Mouse (Mus musculus): ENCODE data around the gene Mllt3. TPM values are rescaled to one million over a fixed set of nuclear protein-coding genes. Genes with fewer than 3 reads are reported as not detected.

Mllt3 gene
- polyA plus RNA-seq, 1 experiment from 2014 or later = 73.6 TPM

DNA sequence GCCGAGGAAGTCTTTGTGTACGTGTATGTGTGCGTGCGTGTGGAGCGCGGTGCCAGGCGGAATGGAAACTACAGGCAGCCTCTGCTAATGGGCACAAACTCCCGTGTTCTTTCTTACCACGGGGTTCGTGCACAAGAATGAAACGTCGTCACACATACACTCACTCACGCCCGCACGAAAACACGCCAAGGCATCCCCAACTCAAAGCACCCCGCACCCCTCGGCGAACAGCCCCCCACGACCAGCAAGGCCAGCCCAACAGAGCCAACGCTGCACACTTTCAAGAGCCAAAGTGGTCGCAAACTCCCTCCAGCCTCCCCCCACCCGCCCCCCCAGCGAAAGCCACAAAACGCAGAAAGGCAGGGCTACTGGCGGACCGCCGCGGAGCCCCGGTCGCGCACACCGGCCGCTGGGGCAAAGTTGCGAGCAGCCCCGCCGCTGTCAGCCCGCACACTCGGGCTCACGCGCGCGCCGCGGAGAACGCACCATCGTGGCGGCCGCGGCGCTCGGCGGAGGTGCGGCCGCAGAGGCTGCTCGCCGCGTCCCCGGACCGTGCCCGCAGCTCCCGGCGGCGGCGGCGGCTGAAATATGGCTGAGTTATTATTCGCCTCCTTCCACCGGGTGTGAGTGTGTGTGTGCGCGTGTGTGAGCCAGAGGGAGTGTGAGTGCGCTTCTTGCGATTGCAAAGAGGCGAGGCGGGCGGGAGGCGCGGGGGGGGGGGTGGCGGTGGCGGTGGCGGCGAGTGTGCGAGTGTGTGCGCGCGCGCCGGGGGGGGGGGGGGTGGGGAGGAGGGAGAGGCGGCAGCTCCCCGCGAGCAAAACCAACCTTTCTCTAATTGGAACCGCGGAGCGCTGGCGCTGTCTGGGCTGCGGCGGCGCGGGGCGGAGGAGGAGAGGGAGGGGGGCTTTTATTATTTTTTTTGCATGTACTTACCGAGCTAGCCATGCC is 739 bp downstream of the Mllt3 start:
- peak overlapping the region; percentile 64 for H3K4me2 ChIP-seq
- H3K27ac ChIP-seq (replicated peaks) = peak overlapping the region; percentile 98
- under 1% methylated on average over 73 of the region's 100 CpGs for WGBS
- H3K9me3 ChIP-seq = no peaks in the 10 kb centered on the region
- H3K27me3 ChIP-seq = peaks cover 11% of the 10 kb centered on the region
- H3K4me1 ChIP-seq (replicated peaks) = peaks cover 53% of the 10 kb centered on the region
- peak overlapping the region; percentile 92 for H3K9ac ChIP-seq
- H3K4me3 ChIP-seq = peak overlapping the region; percentile 66
- H3K36me3 ChIP-seq = peaks cover 5% of the 10 kb centered on the region; the same call in 1 of the 2 replicates
- peak; percentile 71 for ATAC-seq (ENCODE audit: low read depth)

DNA sequence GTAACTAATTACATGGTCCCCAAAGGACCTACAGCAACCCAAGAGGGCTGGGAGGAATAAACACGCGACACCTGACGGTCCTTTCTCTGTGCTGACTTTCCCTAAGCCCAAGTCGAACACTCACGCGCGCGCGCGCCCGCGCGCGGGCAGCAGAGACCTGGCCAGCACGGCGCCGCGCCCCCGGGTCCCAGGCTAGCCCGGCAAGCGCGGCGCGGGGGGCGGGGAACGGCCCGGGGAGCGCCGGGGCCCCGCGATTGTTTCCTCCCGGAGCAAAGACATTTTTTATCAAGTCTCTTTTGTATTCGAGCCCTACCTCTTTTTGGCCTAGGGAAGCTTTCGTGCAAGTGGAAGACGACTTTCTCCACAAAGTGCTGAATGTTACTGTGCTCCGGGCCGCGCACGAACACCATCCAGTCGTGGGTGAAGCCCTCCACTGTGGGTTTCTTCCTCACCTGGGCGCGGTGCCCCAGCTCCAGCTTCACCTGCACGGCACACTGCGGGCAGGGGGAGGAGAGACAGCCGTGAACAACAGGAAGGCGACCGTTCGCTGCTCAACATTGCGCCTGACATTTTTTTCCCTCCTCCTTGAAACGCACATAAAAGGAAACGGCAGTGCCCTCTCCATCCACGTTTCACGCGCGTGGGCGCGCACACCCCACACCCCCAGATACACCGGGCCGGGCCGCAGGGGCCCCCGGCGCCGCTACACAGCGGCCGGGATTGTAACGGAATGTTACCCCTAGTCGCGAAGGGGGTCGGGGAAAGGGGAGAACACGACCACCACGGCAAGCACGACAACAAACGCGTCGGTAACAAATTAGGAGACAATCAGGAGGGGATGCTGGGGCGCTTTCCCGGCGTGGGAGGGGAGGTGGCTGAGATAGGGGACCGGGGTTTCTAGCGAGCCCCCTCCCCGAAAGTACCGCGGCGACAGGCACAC is 1.7 kb downstream of the Mllt3 start:
- peak overlapping the region; percentile 98 for H3K27ac ChIP-seq (replicated peaks)
- H3K9ac ChIP-seq = peak overlapping the region; percentile 92
- H3K4me1 ChIP-seq (replicated peaks) = peaks cover 58% of the 10 kb centered on the region
- under 1% methylated on average over 83 of the region's 84 CpGs for WGBS
- peak overlapping the region; percentile 66 for H3K4me3 ChIP-seq
- peaks cover 11% of the 10 kb centered on the region for H3K27me3 ChIP-seq
- H3K36me3 ChIP-seq = peaks cover 10% of the 10 kb centered on the region
- H3K9me3 ChIP-seq = no peaks in the 10 kb centered on the region
- peak; percentile 15; the same call in 1 of the 2 replicates for ATAC-seq (ENCODE audit: low read depth)
- peak overlapping the region; percentile 64 for H3K4me2 ChIP-seq

DNA sequence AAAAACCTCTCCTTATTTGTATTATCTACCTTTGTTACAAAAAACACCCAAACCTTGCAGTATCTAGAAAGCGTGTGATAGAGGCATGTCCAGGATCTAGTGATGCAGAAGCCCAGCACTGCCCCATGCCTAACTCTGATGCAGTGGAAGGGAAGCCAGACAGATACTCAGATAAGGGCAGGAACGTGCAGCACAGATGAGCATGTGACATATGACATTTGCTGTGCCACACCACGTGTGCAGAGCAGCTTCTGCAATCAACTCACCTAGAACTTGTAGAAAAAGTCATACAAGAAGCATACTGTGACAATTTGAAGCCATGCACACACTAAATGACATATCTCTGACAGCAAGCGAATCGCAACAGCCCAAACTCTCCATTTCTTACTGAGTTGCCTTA is 9.6 kb downstream of the Mllt3 start:
- no peak overlapping the region for H3K27ac ChIP-seq (replicated peaks)
- H3K4me2 ChIP-seq = no peak overlapping the region
- H3K9ac ChIP-seq = no peak overlapping the region
- no peak for ATAC-seq (ENCODE audit: low read depth)
- peaks cover 31% of the 10 kb centered on the region for H3K4me1 ChIP-seq (replicated peaks)
- WGBS = 82% methylated on average over 5 of the region's 5 CpGs
- H3K9me3 ChIP-seq = no peaks in the 10 kb centered on the region
- peaks cover 23% of the 10 kb centered on the region for H3K36me3 ChIP-seq
- H3K27me3 ChIP-seq = no peaks in the 10 kb centered on the region
- H3K4me3 ChIP-seq = no peak overlapping the region

DNA sequence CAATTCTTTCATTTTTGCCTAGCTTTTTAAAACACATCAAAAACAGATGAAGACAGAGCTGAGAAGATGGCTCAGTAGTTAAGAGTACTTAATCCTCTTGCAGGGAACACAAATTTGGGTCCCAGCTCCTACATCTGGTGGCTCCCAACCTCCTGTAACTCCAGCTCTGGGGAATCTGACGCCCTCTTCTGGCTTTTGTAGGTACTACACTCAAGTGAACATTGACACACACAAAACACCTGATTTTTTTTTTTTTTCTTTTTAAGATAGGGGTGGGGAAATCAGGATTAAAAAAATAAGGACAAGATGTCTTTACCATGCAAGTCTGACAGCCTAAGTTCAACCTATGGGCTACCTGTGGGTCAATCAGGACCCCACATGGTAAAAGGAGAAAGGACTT is 10.5 kb downstream of the Mllt3 start:
- 14% methylated on average over 1 of the region's 1 CpGs for WGBS

DNA sequence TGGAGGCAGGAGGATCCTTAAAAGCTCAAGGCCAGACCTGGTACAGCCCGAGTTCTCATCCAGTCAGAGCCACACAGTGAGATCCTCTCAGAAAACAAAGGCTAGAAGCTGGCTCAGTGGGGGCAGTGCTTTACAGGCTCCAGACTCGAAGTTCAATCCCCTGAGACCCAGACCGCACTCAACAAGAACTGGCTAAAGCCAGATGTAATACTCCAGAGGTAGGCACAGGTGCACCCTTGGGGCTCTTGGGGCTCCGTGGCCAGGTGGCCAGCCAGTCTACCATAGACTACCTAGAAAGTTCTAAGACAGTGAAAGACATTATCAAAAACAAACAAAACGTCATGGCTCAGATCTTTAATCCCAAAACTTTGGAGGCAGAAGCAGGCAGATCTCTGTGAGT is 12.7 kb downstream of the Mllt3 start:
- H3K4me3 ChIP-seq = no peak overlapping the region
- H3K27ac ChIP-seq (replicated peaks) = no peak overlapping the region
- H3K36me3 ChIP-seq = peaks cover 12% of the 10 kb centered on the region
- ATAC-seq (ENCODE audit: low read depth) = no peak
- no peaks in the 10 kb centered on the region for H3K9me3 ChIP-seq
- WGBS = 52% methylated on average over 5 of the region's 5 CpGs
- no peak overlapping the region for H3K4me2 ChIP-seq
- no peak overlapping the region for H3K9ac ChIP-seq
- H3K27me3 ChIP-seq = no peaks in the 10 kb centered on the region
- peaks cover 43% of the 10 kb centered on the region for H3K4me1 ChIP-seq (replicated peaks)

More for the DNA sequence above, 10.5 kb downstream of the Mllt3 start:
- Histone ChIP-seq H3K9ac (no peak overlapping the region), H3K4me1 (replicated peaks) (peaks cover 29% of the 10 kb centered on the region), H3K4me3 (no peak overlapping the region), H3K9me3 (no peaks in the 10 kb centered on the region), H3K36me3 (peaks cover 23% of the 10 kb centered on the region), H3K27ac (replicated peaks) (no peak overlapping the region), H3K27me3 (no peaks in the 10 kb centered on the region), H3K4me2 (no peak overlapping the region)
- no peak for ATAC-seq (ENCODE audit: low read depth)

DNA sequence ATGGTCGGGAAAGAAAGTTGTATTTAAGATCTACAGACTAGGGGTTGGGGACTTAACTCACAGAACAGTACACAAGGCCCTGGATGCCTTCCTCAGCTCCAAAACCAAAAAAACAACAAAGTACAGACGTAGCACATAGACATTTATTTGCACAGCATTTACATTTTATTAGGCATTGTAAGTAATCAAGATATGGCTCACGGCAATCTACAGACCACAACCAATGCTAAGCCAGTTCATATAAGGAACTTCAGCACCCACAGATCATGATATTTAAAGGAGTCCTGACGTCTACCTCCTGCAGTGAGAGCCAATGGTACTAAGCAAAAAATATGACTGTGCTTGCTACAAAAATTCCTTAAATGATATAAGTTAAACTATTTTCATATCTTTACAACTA is 13.5 kb downstream of the Mllt3 start:
- Histone ChIP-seq H3K36me3 (peaks cover 7% of the 10 kb centered on the region; the same call in 1 of the 2 replicates), H3K27ac (replicated peaks) (no peak overlapping the region), H3K27me3 (no peaks in the 10 kb centered on the region), H3K4me1 (replicated peaks) (peaks cover 50% of the 10 kb centered on the region), H3K9me3 (no peaks in the 10 kb centered on the region), H3K4me3 (no peak overlapping the region), H3K4me2 (no peak overlapping the region), H3K9ac (no peak overlapping the region)
- WGBS = 53% methylated on average over 4 of the region's 4 CpGs
- no peak for ATAC-seq (ENCODE audit: low read depth)

DNA sequence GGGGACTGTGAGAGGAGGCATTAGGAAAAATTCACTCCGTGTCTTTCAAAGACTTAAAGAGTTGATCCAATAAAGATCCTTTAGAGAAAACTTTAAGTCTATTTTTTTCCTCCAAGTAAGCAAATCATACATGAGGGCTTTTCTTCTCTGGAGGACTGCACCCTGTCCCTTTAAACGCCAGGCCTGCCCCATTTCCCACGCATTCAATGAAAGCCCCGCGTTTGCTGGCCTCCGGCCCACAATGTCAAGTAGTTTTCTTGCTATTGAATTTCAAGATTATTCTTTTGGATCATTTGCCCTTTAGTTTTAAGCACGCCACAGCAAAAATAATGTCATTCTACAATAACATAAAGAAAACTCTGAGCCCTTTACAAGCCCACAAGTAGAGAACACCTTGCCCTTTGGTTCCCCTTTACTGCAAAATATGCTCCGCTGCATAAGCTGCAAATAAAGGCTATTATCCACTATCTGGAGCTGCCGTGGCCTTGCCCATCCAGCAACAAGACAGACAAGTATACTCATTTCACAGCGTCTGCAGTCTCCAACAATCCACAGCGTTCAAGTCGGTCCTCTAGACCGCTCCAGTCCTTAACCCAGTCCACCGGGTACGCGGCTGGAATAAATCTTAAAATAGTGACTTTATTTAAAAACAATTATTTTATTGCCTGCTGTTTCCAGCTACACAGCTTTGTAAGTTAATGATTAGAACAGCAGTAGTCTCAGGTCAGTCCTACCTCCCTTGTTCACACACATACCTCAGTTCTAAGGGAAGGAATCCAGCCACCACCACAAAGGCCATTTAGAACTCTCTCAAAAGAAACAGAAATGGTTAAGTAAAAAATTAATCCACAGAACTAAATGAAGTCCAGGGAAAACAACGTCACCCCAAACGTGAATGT is 15.5 kb downstream of the Mllt3 start:
- Histone ChIP-seq H3K4me3 (peak overlapping the region; percentile 10), H3K9ac (peak overlapping the region; percentile 38; the same call in 1 of the 2 replicates), H3K36me3 (no peaks in the 10 kb centered on the region), H3K9me3 (no peaks in the 10 kb centered on the region), H3K27ac (replicated peaks) (peak overlapping the region; percentile 0; the same call in 1 of the 2 replicates), H3K4me1 (replicated peaks) (peaks cover 70% of the 10 kb centered on the region), H3K4me2 (peak overlapping the region; percentile 47), H3K27me3 (no peaks in the 10 kb centered on the region)
- ATAC-seq (ENCODE audit: low read depth) = no peak
- WGBS = 15% methylated on average over 18 of the region's 18 CpGs

DNA sequence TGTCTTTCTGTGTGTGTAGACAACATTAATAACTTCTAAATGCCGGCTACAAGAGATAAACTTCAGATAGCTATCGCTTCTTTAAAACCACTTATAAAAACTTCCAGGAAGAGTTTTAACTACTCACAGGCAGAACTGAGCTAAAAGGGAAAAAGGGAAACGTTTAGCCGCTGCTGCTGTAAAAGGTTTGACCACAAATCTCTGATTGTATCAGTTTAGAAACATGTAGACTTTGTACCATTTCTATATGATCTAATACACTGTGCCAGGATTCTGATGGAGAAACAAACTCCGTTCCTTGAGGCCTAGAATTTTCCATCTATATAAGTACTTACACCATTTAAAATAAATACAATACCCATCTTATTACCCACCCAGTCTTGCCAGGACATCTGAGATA is 17.4 kb downstream of the Mllt3 start:
- Histone ChIP-seq H3K4me3 (no peak overlapping the region), H3K9me3 (no peaks in the 10 kb centered on the region), H3K27ac (replicated peaks) (no peak overlapping the region), H3K4me1 (replicated peaks) (peaks cover 79% of the 10 kb centered on the region), H3K4me2 (no peak overlapping the region), H3K36me3 (peaks cover 7% of the 10 kb centered on the region), H3K9ac (no peak overlapping the region), H3K27me3 (no peaks in the 10 kb centered on the region)
- no peak for ATAC-seq (ENCODE audit: low read depth)
- 74% methylated on average over 5 of the region's 5 CpGs for WGBS

DNA sequence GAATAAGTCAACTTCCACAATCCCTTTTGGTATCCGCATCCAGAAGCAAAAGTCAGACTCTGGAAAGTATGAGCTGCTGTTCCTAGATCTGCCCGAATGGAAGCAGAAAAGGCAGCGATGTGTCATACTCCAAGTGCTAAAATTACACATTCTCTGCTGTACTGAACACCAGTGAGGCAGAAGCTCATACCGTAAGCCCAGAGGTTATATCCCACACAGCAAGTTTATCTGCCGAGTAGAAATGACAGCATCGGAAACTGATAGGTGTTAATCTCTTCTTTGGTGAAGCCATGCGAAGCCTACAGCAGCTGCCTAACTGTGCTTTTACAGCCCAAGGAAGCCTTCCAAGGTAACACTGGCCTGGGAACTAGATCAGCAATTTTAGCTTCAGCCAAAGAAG is 17.9 kb downstream of the Mllt3 start:
- H3K4me1 ChIP-seq (replicated peaks) = peaks cover 77% of the 10 kb centered on the region
- H3K4me2 ChIP-seq = no peak overlapping the region
- no peak overlapping the region for H3K27ac ChIP-seq (replicated peaks)
- peaks cover 10% of the 10 kb centered on the region for H3K36me3 ChIP-seq
- no peaks in the 10 kb centered on the region for H3K9me3 ChIP-seq
- 52% methylated on average over 7 of the region's 7 CpGs for WGBS
- H3K9ac ChIP-seq = no peak overlapping the region
- H3K4me3 ChIP-seq = no peak overlapping the region
- no peaks in the 10 kb centered on the region for H3K27me3 ChIP-seq
- no peak for ATAC-seq (ENCODE audit: low read depth)

DNA sequence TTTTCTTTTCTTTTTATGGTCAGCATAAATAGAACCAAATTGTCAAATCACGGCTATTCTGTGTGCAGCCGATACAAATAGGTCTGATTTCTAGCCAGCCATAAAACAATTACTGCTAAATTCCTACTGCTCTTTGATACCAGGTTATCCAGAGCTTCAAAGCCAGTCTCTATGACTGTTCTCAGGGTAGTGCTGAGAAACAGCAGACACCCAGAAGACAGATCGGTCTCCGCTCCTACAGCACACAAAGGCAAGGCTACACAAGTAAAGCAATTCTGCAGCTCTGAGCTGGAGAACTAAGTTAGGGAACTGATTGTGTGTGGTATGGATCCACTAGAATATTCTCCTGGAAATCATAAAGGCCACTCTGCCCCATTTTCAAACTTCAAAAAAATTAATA is 20.4 kb downstream of the Mllt3 start:
- no peaks in the 10 kb centered on the region for H3K9me3 ChIP-seq
- peak overlapping the region; percentile 11 for H3K4me2 ChIP-seq
- no peaks in the 10 kb centered on the region for H3K27me3 ChIP-seq
- H3K36me3 ChIP-seq = peaks cover 16% of the 10 kb centered on the region
- no peak overlapping the region for H3K27ac ChIP-seq (replicated peaks)
- peaks cover 67% of the 10 kb centered on the region for H3K4me1 ChIP-seq (replicated peaks)
- ATAC-seq (ENCODE audit: low read depth) = 0 out of 2 replicates have a peak, but pooled peaks have one; percentile 60
- H3K4me3 ChIP-seq = no peak overlapping the region
- WGBS = 14% methylated on average over 4 of the region's 4 CpGs
- H3K9ac ChIP-seq = no peak overlapping the region

DNA sequence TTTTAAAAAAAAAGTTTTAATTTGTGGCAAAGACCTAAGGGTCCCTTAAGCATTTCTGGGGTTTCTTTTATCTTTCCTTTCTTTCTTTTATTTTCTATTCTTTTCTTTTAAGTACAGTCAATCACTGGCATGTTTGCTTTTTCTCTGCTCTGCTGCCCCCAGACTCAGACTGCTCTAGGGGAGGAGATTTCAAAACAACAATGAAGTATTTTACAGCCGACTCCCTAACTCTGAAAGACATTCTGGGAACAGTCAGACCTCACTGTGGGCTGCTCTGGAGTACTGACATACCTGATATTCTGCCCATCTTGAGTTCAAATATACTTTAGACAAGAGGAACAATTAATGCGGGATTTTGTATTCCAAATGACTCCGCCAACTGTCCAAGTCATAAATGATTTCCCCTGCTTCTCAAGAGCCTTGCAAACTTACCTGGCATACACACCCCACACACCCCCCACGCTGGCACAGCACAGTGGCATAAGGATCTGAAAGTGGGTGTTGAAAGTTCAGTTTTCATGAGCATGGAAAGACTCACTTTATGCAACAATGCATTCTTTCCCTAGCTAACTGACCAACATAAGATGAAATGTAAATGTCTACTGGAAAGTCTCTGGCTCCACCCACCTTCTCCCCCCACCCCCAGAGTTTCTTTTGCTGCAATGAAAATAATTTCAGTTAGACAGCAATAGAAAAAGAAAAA is 21.1 kb downstream of the Mllt3 start:
- Histone ChIP-seq H3K9me3 (no peaks in the 10 kb centered on the region), H3K27me3 (no peaks in the 10 kb centered on the region), H3K4me1 (replicated peaks) (peaks cover 59% of the 10 kb centered on the region), H3K36me3 (peaks cover 16% of the 10 kb centered on the region), H3K27ac (replicated peaks) (no peak overlapping the region), H3K9ac (no peak overlapping the region), H3K4me2 (peak overlapping the region; percentile 11), H3K4me3 (no peak overlapping the region)
- ATAC-seq (ENCODE audit: low read depth) = no peak
- WGBS = 30% methylated on average over 4 of the region's 4 CpGs

All from neural tube, embryonic 13.5 days (tissue).